Mouse (Mus musculus) megakaryocyte, embryonic 14.5 days (primary cell): ENCODE measurements around the gene Zfp329.

Experiments
- FLI1 ChIP-seq: IDR thresholded peaks from 2 replicates; pipeline ENCODE4 v1.6.1; 2012; ENCODE audit warnings: low read length, inconsistent platforms, mixed read lengths
- GATA1 ChIP-seq: IDR thresholded peaks from 3 replicates; pipeline ENCODE4 v1.6.1; 2012; ENCODE audit warnings: mixed read lengths, low read length, inconsistent platforms, borderline replicate concordance

DNA sequence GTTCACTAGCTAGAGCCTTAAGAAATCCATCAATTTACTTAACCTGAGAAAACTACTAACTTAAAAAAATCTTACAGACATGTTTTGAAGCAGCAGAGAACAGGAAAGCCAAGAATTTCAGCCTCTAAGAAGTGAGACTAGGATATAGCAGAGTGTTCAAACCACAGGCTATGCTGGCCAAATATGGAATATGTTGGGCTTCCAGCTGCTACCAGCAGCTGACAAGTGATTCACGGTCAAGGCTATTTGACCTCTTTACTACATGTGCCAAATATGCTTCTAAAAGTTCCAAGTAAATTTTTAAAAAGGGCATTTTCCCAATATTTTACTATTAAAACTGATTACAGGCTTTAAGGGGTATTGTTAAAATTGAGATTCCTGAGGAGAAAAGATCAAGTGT is 19.1 kb downstream of the Zfp329 start:
- TF ChIP-seq GATA1, result no peak
- TF ChIP-seq FLI1, result no peak
